Mouse (Mus musculus): Measurements from ENCODE around the gene Itsn1. TPM values are rescaled to one million over a fixed set of nuclear protein-coding genes. Genes with fewer than 3 reads are reported as not detected.

Gene Itsn1
- polyA plus RNA-seq, 1 experiment from 2014 or later: 26.6 TPM

DNA sequence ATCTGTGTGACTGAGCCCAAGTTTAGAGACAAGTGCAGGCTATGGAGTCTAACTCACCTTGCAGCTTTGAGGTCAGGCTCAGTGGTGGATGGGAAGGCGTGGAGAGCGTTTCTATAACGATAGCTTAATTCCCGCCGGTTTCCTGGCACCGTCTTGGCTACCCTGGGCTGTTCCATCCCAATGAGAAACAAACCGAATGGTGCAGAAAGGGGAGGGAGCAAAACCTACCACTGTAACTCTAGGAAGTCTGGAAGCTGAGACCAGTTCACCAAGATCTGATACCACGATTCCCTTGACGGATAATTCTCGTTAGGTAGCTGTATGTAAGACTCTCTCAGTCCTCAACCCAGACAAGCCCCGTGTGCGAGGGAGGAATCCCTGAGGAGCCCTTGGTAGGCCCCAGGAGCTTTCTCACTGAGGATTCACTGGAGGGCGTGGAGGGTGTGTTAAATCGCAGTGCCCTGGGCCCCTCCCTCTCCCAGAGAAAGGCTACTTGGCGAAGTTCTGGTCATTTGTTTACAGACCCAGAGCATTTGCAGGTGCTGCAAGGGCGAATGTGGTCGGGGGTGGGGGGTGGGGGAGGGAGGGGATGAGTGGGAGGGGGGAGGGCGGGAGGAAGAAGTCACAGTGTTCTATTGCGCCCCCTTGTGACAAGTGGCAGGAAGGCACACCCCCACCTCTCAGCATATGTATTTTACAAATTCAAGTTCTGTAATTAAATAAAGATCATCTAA, 156.5 kb downstream of the Itsn1 start:
- Histone ChIP-seq H3K36me3 (ENCODE audit: control insufficient read depth, insufficient read depth, low read length) (no peaks in the 10 kb centered on the region), H3K27ac (ENCODE audit: low read depth, low read length) (no peak overlapping the region), H3K9me3 (replicated peaks; ENCODE audit: control insufficient read depth, low read length) (no peaks in the 10 kb centered on the region), H3K4me2 (peak overlapping the region; percentile 63), H3K4me1 (ENCODE audit: control insufficient read depth, insufficient read depth, low read length) (peaks cover 5% of the 10 kb centered on the region; the same call in 1 of the 2 replicates), H3K9ac (ENCODE audit: low read depth, low read length) (no peak overlapping the region; the same call in 1 of the 2 replicates), H3K4me3 (ENCODE audit: low read depth, low read length) (peak overlapping the region; percentile 25), H3K27me3 (ENCODE audit: control insufficient read depth, insufficient read depth, low read length) (no peaks in the 10 kb centered on the region)
- peak; percentile 28; the same call in 1 of the 2 replicates for ATAC-seq (replicated peaks; ENCODE audit: insufficient number of reproducible peaks, low FRiP score, low TSS enrichment)
- 7% methylated on average over 19 of the region's 19 CpGs for WGBS (ENCODE audit: insufficient replicate concordance)

DNA sequence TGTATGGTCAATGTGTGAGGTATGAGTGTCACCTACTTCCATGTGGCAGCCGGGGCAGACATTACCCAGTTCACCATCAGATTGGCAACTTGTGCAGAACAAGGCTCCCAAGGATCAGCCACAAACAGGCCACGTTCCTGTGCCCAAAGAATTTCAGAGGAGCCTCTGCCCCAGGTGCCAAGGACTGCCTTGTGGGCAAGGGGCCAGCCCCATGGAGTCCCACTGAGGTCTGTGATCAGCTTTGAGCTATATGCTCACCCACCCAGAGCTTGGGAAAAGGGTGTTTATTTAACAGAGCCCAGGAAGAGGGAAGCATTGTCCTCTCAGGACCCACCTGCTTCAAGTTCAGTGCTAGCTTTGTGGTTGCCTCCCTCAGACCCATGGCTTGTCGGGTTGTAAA, 159.3 kb downstream of the Itsn1 start:
- no peak for ATAC-seq (replicated peaks; ENCODE audit: insufficient number of reproducible peaks, low FRiP score, low TSS enrichment)
- H3K4me1 ChIP-seq (ENCODE audit: control insufficient read depth, insufficient read depth, low read length): peaks cover 5% of the 10 kb centered on the region; the same call in 1 of the 2 replicates
- 77% methylated on average over 3 of the region's 3 CpGs for WGBS (ENCODE audit: insufficient replicate concordance)
- H3K27ac ChIP-seq (ENCODE audit: low read depth, low read length): no peak overlapping the region
- no peak overlapping the region for H3K4me3 ChIP-seq (ENCODE audit: low read depth, low read length)
- no peak overlapping the region for H3K4me2 ChIP-seq
- no peaks in the 10 kb centered on the region for H3K27me3 ChIP-seq (ENCODE audit: control insufficient read depth, insufficient read depth, low read length)
- H3K36me3 ChIP-seq (ENCODE audit: control insufficient read depth, insufficient read depth, low read length): no peaks in the 10 kb centered on the region
- H3K9ac ChIP-seq (ENCODE audit: low read depth, low read length): no peak overlapping the region
- H3K9me3 ChIP-seq (replicated peaks; ENCODE audit: control insufficient read depth, low read length): no peaks in the 10 kb centered on the region

DNA sequence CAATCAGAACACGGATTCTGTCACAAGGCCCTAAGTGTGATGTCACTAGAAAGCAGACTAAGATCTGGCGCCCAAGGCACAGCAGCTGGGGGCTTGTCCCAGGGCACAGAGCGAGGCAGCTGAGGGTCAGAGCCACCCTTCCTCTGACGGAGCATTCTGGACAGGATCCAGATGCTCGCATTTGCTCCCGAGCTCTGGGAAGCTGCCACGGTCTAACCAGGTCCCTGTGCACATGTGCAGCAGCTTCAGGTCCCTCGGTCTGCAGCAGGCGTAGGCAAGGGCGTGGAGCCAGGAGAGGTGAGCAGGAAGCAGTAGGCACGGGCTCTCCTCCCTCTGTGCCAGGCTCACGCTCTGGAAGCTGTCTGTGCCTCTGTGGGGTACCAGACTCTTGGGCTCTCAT, 160.8 kb downstream of the Itsn1 start:
- Histone ChIP-seq H3K4me1 (ENCODE audit: control insufficient read depth, insufficient read depth, low read length) (peaks cover 5% of the 10 kb centered on the region; the same call in 1 of the 2 replicates), H3K27me3 (ENCODE audit: control insufficient read depth, insufficient read depth, low read length) (no peaks in the 10 kb centered on the region), H3K27ac (ENCODE audit: low read depth, low read length) (no peak overlapping the region), H3K4me2 (no peak overlapping the region), H3K36me3 (ENCODE audit: control insufficient read depth, insufficient read depth, low read length) (no peaks in the 10 kb centered on the region), H3K4me3 (ENCODE audit: low read depth, low read length) (no peak overlapping the region), H3K9ac (ENCODE audit: low read depth, low read length) (no peak overlapping the region), H3K9me3 (replicated peaks; ENCODE audit: control insufficient read depth, low read length) (no peaks in the 10 kb centered on the region)
- WGBS (ENCODE audit: insufficient replicate concordance): 67% methylated on average over 12 of the region's 12 CpGs
- ATAC-seq (replicated peaks; ENCODE audit: insufficient number of reproducible peaks, low FRiP score, low TSS enrichment): no peak

DNA sequence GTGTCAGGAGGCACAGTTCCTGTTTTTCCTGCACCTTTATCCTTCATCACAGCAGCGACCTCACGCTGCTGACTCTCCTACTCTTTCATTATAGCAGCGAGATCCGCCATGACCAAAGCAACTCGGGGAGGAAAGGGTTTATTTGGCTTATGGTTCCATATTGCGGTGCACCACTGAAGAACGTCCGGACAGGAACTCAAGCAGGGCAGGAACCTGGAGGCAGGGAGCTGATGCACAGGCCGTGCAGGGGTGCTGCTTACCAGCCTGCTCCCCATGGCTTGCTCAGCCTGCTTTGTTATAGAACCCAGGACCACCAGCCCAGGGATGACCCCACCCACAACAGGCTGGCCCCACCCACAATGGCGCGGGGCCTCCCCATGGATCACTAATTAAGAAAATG, 162.1 kb downstream of the Itsn1 start:
- no peak overlapping the region for H3K4me2 ChIP-seq
- no peak overlapping the region for H3K4me3 ChIP-seq (ENCODE audit: low read depth, low read length)
- WGBS (ENCODE audit: insufficient replicate concordance): 81% methylated on average over 11 of the region's 11 CpGs
- no peaks in the 10 kb centered on the region for H3K9me3 ChIP-seq (replicated peaks; ENCODE audit: control insufficient read depth, low read length)
- H3K36me3 ChIP-seq (ENCODE audit: control insufficient read depth, insufficient read depth, low read length): no peaks in the 10 kb centered on the region
- no peak overlapping the region for H3K27ac ChIP-seq (ENCODE audit: low read depth, low read length)
- H3K27me3 ChIP-seq (ENCODE audit: control insufficient read depth, insufficient read depth, low read length): no peaks in the 10 kb centered on the region
- H3K9ac ChIP-seq (ENCODE audit: low read depth, low read length): no peak overlapping the region
- no peaks in the 10 kb centered on the region; the same call in 1 of the 2 replicates for H3K4me1 ChIP-seq (ENCODE audit: control insufficient read depth, insufficient read depth, low read length)
- ATAC-seq (replicated peaks; ENCODE audit: insufficient number of reproducible peaks, low FRiP score, low TSS enrichment): no peak

DNA sequence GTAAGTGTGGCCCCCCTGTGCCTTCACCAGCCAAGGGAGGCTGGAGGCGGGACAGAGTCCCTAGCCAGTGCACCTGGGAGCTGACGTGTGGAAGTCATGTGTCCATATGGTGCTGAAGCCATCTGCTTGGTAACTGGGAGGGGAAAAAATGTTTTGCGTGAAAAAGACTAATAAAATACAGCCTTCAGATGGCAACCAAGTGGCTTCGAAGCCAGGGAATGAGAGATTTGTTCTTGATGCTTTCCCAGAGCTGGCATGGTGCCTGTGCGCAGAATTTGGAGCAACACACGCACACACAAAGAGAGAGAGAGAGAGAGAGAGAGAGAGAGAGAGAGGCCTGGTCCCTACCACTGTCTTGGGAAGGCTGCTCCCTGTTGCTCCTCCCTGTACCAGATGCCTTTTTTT, 167.3 kb downstream of the Itsn1 start:
- WGBS (ENCODE audit: insufficient replicate concordance): 69% methylated on average over 6 of the region's 6 CpGs
- Histone ChIP-seq H3K9ac (ENCODE audit: low read depth, low read length) (no peak overlapping the region), H3K4me2 (no peak overlapping the region), H3K27me3 (ENCODE audit: control insufficient read depth, insufficient read depth, low read length) (0 out of 2 replicates have a peak, but pooled peaks cover 2% of the 10 kb centered on the region), H3K27ac (ENCODE audit: low read depth, low read length) (no peak overlapping the region), H3K36me3 (ENCODE audit: control insufficient read depth, insufficient read depth, low read length) (no peaks in the 10 kb centered on the region), H3K4me1 (ENCODE audit: control insufficient read depth, insufficient read depth, low read length) (no peaks in the 10 kb centered on the region), H3K9me3 (replicated peaks; ENCODE audit: control insufficient read depth, low read length) (no peaks in the 10 kb centered on the region), H3K4me3 (ENCODE audit: low read depth, low read length) (no peak overlapping the region)
- ATAC-seq (replicated peaks; ENCODE audit: insufficient number of reproducible peaks, low FRiP score, low TSS enrichment): no peak

DNA sequence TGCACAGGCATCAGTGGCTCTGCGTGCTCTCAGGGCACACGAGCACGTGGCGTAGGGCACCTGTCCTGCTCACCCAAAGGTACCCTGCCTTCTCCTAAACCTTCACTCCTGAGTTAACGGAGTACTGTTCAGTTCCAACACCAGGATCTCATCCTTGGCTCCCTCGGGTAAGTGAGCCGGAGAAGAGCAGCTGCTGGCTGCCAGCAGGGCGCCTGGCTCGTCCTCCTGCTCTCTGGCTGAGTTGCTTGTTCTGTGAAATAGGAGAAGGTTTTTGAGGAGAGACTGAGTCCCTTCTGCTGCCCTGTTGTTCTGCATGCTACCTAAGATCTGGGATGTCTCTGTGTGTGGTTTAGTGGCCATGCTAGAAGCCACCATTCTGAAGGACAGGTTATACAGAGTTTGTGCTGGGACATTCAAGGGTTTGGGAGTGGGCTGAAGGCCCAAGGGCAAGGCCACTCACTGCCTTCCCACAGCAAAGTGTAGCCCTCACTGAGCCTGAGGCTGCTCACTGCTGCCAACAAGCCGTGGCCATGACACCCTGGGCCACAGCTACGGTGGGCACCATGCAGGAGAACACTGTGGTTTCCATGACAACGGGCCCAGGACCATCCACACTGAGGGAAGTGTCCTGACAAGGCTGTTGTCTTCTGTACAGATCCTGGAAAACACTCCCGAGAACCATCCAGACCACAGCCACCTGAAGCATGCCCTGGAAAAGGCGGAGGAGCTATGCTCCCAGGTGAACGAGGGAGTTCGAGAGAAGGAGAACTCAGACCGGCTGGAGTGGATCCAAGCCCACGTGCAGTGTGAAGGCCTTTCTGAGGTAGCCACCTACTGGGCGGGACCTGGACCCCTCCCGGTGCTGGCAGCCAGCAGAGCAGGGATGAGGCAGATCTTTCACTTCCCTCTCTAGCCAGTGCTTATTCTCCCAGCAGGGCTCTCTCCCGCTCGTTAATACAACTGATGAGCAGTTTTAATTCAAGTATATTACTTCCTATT, 170.1 kb downstream of the Itsn1 start:
- no peak overlapping the region for H3K4me3 ChIP-seq (ENCODE audit: low read depth, low read length)
- WGBS (ENCODE audit: insufficient replicate concordance): 57% methylated on average over 22 of the region's 22 CpGs
- 0 out of 2 replicates have a peak, but pooled peaks cover 2% of the 10 kb centered on the region for H3K27me3 ChIP-seq (ENCODE audit: control insufficient read depth, insufficient read depth, low read length)
- no peaks in the 10 kb centered on the region for H3K4me1 ChIP-seq (ENCODE audit: control insufficient read depth, insufficient read depth, low read length)
- H3K9ac ChIP-seq (ENCODE audit: low read depth, low read length): no peak overlapping the region
- H3K36me3 ChIP-seq (ENCODE audit: control insufficient read depth, insufficient read depth, low read length): no peaks in the 10 kb centered on the region
- ATAC-seq (replicated peaks; ENCODE audit: insufficient number of reproducible peaks, low FRiP score, low TSS enrichment): no peak
- H3K4me2 ChIP-seq: no peak overlapping the region
- no peaks in the 10 kb centered on the region for H3K9me3 ChIP-seq (replicated peaks; ENCODE audit: control insufficient read depth, low read length)
- H3K27ac ChIP-seq (ENCODE audit: low read depth, low read length): no peak overlapping the region

DNA sequence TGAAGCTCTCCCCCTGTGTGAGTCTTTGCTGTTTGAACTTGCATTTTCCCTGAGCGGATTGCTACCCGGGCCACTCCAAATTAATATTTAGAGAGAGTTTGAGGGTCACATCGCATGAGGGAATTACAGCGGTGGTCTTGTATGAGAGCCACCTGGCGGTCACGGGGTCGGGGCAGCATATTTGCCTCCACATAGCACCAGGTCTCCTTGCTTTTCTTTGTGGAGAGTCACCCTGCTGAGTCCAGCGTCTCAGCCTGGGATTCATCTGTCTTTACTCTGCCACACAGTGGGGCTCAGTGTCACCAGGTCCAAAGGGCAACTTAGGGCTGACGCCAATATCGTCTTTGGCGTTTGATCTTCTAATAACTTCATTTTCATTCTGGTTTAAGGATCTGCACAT, 171.2 kb downstream of the Itsn1 start:
- Histone ChIP-seq H3K36me3 (ENCODE audit: control insufficient read depth, insufficient read depth, low read length) (no peaks in the 10 kb centered on the region), H3K4me1 (ENCODE audit: control insufficient read depth, insufficient read depth, low read length) (no peaks in the 10 kb centered on the region), H3K9ac (ENCODE audit: low read depth, low read length) (no peak overlapping the region), H3K27me3 (ENCODE audit: control insufficient read depth, insufficient read depth, low read length) (0 out of 2 replicates have a peak, but pooled peaks cover 2% of the 10 kb centered on the region), H3K9me3 (replicated peaks; ENCODE audit: control insufficient read depth, low read length) (no peaks in the 10 kb centered on the region), H3K27ac (ENCODE audit: low read depth, low read length) (no peak overlapping the region), H3K4me2 (no peak overlapping the region), H3K4me3 (ENCODE audit: low read depth, low read length) (no peak overlapping the region)
- ATAC-seq (replicated peaks; ENCODE audit: insufficient number of reproducible peaks, low FRiP score, low TSS enrichment): no peak
- 59% methylated on average over 11 of the region's 11 CpGs for WGBS (ENCODE audit: insufficient replicate concordance)

DNA sequence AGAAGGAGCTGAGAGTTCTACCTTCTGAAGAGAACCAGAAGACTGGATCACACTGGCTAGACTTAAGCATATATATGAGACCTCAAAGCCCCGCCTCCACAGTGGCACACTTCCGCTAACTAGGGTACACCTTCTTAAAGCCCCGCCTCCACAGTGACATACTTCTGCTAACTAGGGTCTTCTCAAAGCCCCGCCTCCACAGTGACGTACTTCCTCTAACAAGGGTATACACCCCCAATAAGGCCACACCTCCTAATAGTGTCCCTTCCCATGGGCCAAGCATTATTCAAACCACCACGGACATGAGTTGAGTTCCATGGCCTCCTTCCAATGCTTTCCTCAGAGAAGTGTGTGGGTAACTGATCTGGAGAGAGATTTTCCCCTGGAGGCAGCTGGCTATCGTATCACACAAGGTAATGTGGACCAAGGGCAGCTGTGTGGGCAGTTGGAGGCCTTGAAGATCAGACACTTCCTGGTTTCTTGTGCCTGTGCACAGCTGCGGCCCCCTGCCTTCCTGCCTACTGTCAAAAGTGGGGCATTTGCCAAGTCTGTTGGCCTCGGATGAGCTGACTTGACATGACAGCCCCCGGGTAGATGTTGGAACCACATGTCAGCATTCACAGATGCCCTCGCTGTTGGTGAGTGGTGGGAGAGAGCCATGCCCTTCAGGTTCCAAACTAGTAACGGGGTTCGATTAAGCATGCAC, 174.9 kb downstream of the Itsn1 start:
- no peak for ATAC-seq (replicated peaks; ENCODE audit: insufficient number of reproducible peaks, low FRiP score, low TSS enrichment)

More for the DNA sequence above, 174.9 kb downstream of the Itsn1 start:
- H3K9ac ChIP-seq (ENCODE audit: low read depth, low read length): no peak overlapping the region
- H3K36me3 ChIP-seq (ENCODE audit: control insufficient read depth, insufficient read depth, low read length): no peaks in the 10 kb centered on the region
- H3K27ac ChIP-seq (ENCODE audit: low read depth, low read length): no peak overlapping the region
- H3K9me3 ChIP-seq (replicated peaks; ENCODE audit: control insufficient read depth, low read length): no peaks in the 10 kb centered on the region
- H3K4me2 ChIP-seq: no peak overlapping the region
- 0 out of 2 replicates have a peak, but pooled peaks cover under 1% of the 10 kb centered on the region for H3K27me3 ChIP-seq (ENCODE audit: control insufficient read depth, insufficient read depth, low read length)
- no peak overlapping the region for H3K4me3 ChIP-seq (ENCODE audit: low read depth, low read length)
- H3K4me1 ChIP-seq (ENCODE audit: control insufficient read depth, insufficient read depth, low read length): no peaks in the 10 kb centered on the region
- WGBS (ENCODE audit: insufficient replicate concordance): 90% methylated on average over 13 of the region's 13 CpGs
